Mouse (Mus musculus) mesoderm, embryonic 11.5 days (tissue): Measurements from ENCODE around the gene Sorbs1.
A peak's percentile ranks its signal among the peaks of the same experiment; 100 is the strongest.
"Not testable (repeated sequence)": the region's sequence is repeated elsewhere in the genome, so short reads cannot be mapped to it uniquely, and the experiment has no call there.

Experiments
- DNase-seq: peaks from one replicate; pipeline ENCODE4 v3.0.0-alpha.2; 2012; ENCODE audit warnings: low read depth, low spot score

Sorbs1 gene

DNA sequence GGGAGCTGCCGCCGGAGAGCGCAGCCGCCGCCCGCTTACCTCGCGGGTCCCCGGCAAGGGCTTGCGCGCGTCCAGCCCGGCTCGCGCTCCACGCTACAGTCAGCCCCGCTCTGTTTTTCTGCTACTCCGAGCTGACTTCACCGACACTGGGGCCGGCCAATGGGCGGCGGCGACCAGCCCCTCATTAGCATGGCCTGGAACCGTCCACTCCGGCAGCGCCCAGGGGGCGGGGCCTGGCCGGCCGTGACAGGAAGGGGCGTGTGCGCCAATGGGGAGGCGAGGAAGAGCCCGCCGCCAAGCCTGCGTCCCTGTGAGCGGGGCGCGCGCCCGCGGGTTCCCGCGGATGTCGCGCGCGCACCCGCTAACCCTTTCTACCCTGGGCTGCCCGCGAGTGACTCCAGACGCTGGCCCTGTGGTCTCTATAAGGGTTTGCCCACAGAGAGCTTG, at the start of gene Sorbs1:
Gene Sorbs1, minus strand, starts transcription at position 148 of the 447 bp plus-strand sequence.
- peak; percentile 97 for DNase-seq

DNA sequence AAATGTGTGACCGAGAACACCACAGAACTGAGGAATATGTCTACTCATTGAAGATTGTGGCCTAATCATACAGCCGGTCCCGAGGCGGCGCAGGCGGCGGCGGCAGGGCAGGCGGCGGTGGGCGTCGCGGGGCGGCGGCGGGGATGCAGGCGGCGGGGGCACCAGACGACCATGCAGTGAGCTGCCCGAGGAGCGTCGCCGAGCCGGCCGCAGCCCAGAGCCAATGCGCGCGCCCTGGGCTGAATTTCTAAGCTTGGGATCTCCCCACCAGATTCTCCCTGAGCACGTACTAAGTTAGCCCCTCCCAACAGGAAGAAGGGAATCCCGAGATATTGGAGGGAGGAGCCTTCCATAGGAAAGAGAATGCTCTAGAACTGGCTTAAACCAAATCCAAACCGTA, 47.9 kb upstream of the Sorbs1 start:
- DNase-seq, result not testable (repeated sequence)

DNA sequence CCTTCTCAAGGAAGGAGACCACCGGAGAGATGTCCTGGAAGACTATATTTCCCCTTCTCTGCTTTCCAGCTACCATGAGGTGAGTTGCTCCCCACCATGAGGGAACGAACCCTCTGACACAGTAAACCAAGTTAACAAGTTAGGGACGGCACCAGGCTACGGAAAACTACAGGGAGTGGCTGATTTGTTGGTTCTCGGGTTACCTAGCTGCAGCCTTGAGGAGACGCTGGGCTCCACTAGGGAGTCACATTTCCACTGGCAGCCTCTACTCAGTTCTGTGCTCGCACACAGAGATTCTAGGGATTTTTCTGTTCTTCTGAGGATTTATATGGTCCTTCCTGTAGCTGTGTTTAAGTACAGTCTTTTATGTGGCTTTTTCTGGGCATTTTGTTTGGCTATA, 42.5 kb upstream of the Sorbs1 start:
- DNase-seq, result no peak

DNA sequence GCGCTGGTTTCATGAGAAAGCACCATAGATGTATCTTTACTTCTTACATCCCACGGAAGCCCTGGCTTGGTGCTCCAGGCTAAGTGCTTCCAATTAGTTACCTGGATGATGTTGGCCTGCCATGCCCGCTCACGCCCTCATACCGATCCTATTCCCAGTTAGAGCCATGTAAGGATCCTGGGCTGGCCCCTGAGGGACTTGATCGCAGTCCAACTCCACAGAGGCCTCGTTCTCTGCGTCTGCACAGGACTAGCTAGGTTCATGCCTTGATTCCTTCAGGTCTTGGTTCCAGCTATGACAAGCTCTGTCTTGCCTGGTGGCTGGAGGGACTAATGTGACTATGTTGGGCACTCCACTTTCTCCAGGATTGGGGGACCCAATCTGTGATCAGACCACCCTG, 41.6 kb upstream of the Sorbs1 start:
- no peak for DNase-seq

DNA sequence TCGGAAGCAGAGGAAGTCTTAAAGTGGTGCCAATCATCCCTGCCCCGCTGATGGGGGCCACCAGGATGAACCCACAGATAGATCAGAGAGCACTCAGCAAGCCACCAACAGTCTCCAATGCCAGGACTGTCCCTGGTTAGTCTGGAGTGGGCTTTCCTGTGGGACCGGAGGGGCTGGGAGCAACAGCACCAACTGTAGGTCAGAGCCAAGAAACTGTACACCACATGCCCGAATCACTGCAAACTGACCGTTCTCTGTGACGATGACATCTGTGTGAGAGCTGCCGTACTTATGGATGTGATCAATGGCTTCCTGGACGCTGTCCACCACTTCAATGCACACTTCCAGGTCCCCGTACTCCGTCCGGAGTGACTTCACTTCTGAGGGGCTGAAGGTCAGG, 40.8 kb upstream of the Sorbs1 start:
- no peak for DNase-seq

DNA sequence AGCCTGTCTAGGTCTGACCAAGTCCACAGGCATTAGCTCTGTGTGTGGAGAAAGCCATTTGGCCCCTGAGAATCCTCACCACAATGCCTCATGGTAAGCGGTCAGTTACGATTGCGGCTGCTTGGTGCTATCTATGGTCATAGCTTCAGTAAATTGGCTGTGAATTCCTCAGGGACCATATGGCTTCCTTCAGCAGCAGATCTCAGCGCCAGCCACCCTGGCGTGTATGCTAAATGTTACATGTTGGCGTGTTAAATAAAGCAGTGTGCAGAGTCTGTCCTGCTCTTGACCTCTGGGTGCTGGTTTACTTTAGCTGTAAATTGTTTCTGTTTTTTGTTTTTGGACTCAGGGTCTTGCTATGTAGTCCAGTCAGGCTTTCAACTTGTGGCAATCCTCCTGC, 40.3 kb upstream of the Sorbs1 start:
- no peak for DNase-seq

DNA sequence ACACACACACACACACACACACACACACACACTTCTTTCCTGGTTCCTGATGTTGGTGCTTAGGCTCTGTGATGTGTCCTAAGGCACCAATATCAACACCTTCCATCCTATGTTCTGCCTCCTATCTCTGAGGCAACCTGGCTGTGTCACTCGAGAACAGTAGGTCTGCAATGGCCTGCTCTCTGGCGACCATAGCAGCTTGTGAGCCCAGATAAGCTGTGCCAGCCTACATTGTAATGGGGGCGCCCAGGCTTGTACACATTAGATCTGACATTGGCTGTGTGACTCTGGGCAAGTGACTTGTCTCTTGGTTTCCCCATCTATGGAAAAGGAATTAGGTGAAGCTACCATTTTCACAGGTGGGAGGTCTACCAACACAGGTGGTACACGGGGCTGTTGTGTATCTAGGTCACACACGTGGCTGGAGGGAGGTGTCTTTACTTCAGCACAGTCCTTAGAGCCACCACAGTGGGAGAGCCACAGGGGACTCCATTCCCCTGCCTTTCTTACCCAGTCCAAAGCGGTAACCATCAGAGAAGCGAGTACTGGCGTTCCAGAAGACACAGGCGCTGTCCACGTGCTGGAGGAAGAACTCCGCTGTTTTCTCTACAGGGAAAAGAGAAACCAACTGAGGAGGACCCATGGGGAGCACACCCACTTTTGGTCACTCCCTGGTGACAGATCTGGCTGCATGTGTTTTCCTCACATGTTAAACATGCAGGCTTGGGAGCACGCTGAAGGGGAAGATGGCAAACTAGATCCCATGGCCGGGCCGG, 39.6 kb upstream of the Sorbs1 start:
- DNase-seq, result no peak

DNA sequence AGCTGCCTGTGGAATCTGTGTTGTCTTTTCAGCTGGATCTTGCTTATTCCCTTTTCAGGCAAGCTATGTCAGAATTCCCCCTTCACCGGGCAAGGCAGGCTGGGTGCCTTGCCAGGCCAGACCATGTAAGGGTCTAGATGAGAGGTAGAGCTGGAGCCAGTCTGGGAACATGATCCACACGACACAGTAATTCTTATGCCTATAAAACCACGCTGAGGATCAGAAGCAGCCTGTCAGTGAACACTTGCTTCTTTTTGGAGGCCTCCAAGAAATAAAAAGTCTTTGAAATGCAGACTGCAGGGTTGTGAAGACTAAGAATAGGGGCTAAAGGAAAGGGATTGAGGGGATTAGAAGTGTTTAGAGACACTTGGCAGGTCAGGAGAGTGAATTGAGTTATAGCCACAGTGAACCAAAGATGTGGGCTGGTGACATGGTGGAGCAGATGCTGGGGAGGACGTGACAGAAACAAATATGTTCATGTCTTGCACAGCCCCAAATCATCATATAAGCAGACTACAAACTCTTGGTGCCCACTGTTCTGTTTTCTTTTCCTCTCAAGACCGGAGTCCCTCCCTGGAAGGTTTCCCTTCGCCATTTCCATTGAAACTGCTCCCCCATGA, 36.0 kb upstream of the Sorbs1 start:
- no peak for DNase-seq

DNA sequence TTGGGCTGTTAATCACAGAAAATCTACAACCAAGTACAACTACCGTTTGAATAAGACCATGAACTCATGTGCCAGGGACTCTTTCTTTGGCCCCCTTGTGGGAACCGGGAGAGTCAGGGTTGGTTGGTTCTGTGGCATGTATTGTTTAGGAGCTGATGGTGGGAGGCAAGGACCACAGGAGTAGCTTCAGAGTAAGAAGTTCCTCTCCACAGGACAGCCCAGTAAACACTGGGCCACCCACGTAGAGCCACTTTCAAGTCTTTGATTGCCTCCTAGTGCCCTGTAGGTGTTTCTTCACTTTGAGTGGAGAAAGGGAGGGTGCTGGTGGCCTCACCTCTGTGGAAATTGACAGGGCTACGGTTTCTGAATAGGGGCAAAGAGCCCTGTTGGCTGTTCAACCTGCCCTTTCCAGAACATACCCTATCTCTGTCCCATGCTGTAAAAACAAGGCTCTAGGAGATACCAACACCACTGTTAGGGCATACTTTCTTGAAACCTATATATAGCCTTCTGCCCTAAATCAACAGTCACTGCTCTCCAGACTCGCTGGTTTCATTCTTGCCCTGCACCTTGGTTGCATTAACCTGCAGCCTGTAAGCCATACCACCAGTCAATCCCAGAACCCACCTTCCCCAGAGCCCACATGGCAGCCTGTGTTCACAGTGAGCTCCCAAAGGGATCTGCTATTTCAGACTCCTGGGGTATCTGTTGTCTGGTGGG, 35.4 kb upstream of the Sorbs1 start:
- DNase-seq, result peak; percentile 62

DNA sequence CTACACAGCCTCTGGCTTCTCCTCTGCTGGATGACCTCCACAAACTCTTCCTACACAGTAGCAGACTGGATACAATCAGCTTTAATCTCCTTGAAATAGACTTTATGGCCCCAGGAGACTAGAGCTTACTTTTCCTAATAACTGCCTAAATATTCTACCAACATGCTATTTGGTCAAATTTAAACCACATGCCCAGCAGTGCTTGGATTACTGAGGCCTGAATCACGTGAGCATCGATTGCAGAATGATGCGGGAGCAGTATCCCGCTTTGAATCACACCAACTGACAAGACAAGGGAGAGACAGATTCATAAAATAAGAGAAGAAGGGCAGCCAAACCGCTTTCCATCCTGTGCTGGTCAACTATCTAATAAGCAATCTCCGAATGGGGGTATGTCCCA, 34.8 kb upstream of the Sorbs1 start:
- no peak for DNase-seq

DNA sequence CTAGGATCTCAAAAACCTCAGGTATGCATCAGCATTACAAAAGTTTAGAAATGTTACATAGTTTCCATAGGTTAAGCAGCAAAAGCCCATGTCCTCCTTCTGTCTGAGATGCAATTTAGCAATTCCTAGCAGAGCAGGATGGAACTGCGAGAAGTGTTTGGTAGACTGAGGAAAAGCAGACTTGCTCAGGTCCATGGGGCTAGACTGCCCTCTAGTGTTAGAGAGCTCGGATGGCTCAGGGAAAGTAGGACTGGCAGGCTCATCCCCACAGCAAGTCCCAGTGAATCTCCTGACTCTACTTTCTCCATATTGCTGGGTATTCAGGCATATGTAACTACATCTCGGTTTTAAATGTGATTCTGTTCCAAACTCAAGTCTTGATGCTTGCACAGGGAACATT, 31.3 kb upstream of the Sorbs1 start:
- peak; percentile 82 for DNase-seq

DNA sequence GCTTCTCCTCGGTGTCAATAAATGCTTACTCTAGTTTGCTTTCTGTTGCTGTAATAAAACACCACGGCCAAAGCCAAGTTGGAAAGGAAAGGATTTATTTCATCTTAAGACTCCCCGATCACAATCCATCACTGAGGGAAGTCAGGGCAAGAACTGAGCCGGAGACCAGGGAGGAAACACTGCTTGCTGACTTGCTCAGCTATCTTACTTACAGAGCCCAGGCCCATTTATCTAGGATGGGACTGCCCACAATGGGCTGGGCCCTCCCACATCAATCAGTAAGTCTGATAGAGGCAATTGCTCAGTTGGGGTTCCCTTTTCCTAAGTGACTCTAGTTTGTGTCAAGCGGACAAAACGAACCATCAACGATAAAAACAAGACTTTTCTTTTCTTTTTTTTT, 29.2 kb upstream of the Sorbs1 start:
- DNase-seq, result no peak

DNA sequence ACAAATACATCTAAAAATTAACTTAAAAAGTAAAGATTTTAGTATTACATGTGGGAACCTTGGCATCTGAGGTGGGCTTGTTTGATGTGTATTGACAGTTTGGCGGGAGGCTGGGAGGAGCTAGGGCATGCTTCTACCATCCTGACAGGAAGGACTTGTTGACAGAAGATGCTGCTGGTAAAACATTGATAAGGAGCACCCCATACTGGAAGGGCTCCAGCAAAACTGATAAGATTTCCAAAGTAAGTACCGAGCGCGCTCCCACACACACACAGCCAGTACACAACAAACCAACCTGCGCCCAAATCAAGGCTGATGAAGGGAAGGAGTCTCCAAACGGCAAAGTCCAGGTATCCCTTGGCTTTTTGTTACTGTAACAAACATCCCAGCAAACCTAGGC, 22.9 kb upstream of the Sorbs1 start:
- no peak for DNase-seq

DNA sequence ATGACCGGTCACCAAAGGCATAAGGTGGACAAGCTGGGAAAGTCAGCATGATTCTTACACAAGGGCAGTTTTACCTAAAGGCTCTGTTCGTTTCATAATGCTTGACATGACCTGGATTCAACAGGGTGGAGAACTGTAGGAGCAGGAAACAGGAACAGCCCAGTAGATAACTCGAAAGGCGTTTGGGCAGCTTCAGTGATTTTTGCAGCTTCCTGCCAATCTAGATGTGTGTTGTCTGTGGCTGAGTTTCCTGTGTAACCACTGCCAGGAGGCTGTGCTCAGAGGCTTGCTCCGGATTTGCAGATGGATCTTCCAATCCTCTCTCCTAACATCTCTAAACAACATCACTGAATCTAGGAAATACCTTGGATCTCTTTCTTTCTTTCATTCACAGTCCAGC, 18.9 kb upstream of the Sorbs1 start:
- DNase-seq, result no peak

DNA sequence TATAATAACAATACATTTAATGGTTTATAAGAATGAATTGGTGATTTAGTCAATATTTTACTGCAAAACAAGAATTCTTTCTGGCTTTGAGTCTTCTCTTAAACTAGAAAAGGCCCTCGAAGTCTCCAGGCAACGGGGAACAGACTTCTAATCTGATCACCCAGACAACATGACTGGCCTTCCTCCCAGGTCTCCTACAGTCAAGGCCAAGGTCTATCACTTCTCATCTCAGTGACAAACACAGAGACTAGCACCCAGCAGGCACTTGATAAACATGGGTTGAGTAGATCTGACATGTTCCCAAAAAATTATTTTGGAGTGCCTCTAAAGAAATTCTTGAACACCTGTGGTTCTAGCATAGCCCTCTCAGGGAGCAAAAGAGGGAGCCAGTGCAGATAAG, 16.7 kb upstream of the Sorbs1 start:
- no peak for DNase-seq

DNA sequence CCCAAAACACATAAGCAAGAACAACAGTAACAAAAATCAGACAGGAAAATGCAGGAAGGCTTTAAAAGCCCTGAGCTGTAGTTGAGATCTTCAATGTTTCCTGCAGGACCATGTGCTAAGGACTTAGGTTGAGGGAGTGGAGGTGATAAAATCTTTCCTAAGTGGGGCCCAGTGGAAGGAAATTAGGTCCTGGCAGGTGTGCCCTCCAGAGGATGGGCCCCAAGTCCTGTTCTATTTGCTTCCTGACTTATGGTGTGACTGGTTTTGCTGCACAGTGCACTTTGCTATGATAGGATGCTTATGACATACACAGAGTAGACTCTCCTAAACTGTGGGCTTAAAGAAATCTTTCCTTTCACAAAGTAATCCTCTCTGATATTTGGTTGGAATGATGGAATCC, 14.7 kb upstream of the Sorbs1 start:
- DNase-seq, result no peak

DNA sequence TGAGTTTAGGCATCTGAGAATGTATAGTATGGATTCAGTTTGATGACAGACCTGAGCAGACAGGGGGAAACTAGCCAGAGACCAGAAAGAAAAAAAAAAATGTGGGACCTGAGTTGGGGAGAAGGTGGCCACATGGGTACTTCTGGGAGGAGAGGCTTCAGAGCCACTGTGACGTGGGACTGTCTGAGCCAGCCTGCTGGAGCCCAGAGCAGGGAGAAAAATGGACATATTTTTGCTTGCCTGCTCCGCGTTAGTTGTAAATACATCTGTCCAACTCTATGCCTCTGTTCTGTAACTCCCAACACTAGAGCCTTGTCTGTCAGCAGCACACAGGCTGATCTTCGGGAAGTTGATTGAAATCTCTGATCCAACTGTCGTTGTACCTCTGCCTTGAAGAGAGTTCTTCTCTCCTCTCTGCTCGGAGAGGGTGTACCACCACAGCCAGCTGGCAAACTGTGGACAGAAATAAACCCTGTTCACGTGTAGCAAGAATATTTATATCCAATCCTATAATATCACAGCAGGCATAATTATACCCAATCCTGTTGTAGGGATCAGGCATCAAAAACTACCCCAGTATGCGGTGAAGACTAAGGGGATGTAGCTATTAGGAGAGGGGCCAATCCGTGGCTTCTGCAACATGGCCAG, 12.9 kb upstream of the Sorbs1 start:
- no peak for DNase-seq

DNA sequence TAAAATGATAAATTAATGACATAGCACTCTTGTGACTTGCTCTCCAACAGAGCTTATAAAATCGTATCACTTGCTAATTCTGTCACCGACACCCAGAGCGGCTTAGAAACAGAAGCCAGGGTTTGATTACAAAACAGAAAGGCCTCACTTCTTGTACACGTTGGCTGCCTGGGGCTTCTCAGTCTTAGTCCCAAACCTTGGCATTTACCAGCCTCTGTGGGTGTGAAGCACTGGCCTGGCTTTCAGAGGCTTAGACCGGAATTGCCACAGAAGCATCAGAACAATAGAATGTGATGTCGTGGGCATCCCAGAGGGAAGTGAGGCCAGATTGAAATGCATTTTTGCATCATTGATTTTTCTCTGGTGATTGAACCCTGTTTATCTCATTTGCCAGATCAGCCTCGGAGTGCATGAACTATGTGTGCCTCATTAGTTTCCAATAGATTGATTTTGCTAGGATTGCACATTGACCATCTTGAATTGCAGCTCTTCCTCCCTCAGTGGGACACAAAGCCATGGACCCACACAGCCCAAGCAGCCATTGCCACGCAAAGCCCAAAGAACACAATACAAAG, 9.9 kb upstream of the Sorbs1 start:
- DNase-seq, result no peak

DNA sequence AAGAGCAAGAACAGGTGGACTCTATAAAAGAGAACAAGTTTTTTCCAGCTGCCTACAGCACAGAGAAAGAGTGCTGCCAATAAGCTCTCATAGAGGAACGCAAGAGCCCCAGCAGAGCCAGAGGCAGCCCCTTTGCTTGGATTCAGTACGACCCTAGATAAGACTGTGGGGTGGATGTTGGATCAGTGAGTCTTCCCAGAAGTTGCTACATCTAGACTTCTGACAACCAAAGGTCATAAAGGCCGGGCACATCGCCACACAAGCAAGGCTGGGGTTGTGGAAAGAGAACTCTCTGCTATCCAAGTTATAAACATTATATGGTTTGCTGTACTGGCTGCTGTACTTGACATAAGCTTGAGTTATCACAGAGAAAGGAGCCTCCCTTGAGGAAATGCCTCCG, 6.8 kb upstream of the Sorbs1 start:
- DNase-seq, result no peak

DNA sequence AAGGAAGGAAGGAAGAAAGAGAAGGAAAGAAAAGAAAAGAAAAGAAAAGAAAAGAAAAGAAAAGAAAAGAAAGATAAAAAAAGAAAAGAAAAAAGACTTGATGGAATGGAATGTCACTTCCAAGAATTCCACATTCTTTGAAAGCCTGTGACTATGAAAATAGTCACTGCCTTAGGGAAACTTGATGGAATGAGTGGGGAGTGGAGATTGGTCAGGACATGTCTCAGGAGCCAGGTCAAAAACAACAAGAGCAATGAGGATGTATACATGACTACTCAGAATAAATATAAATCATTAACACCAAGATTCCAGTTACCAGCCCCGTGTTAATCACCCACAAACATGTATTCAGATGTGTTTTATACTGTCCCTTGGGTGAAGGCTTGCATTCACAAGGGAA, 5.1 kb upstream of the Sorbs1 start:
- no peak for DNase-seq

DNA sequence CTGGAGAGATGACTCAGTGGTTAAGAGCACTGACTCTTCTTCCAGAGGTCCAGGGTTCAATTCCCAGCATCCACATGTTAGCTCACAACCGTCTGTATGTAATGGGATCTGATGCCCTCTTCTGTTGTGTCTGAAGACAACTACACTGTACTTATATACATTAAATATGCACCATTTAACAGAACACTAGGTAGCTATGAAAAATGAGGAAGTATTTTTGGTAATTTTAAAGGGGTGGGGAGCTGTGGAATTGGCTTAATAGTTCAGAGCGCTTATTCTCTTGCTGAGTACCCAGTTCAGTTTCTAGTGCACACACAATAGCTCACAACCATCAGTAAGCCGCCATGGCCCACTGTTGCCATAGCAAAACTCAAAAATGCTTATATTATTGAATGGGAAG, 2.0 kb upstream of the Sorbs1 start:
- no peak for DNase-seq

DNA sequence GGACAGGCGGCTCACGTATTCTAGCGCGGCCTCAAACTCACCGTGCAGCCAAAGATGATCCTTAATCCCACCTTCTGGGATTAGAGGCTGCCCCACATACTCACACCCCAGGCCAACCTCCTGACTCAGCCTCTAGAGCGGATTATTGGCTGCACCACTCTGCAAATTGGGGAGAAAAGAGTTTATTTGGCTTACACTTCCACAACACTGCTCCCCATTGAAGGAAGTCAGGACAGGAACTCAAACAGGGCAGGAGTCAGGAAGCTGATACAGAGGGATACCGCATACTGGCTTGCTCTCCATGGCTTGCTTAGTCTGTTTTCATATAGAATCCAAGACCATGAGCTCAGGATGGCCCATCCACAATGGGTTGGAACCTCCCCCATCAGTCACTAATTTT, 797 bp upstream of the Sorbs1 start:
- no peak for DNase-seq
